Mouse (Mus musculus): Measurements from ENCODE around the gene Zbtb18.

GRCm38 (mm10) chr1:177456772-177457171, 14.6 kb downstream of the Zbtb18 start:
- TF ChIP-seq EP300 (IDR thresholded peaks at IDR 0.05; ENCODE audit: low read depth) (no peak), CTCF (IDR thresholded peaks at IDR 0.05; ENCODE audit: low read depth) (no peak)
